Mouse (Mus musculus) granulocyte monocyte progenitor cell, adult 5-6 weeks (primary cell): ENCODE data around the gene Dctn3. TPM values are rescaled to one million over a fixed set of nuclear protein-coding genes. Genes with fewer than 3 reads are reported as not detected.
A peak's percentile ranks its signal among the peaks of the same experiment; 100 is the strongest.
"Not testable (repeated sequence)": the region's sequence is repeated elsewhere in the genome, so short reads cannot be mapped to it uniquely, and the experiment has no call there.

Experiments used
- ATAC-seq: replicated peaks from 2 replicates; pipeline ENCODE4 v1.8.0; 2016; ENCODE audit warnings: mild to moderate bottlenecking, moderate TSS enrichment, inconsistent platforms; ENCODE audit not compliant: poor library complexity, severe bottlenecking
- total RNA-seq, 2 experiments: library from RNA; stranded (forward) in 1 of 2; stranded (reverse) in 1 of 2; fragments of 200-712, 200-1000 nt in 1 of 2; fragments of >200 nt in 1 of 2; fragmentation: Nextera tagmentation in 1 of 2; gene quantifications; 2 replicates each; pipeline ENCODE4 v1.2.3; 2014 to 2017

Dctn3 gene
- total RNA-seq (2014; fragmentation: Nextera tagmentation), result 56.6 and 61.4 TPM in 2 replicates
- total RNA-seq (2017), result 45.6 and 72.8 TPM in 2 replicates

DNA sequence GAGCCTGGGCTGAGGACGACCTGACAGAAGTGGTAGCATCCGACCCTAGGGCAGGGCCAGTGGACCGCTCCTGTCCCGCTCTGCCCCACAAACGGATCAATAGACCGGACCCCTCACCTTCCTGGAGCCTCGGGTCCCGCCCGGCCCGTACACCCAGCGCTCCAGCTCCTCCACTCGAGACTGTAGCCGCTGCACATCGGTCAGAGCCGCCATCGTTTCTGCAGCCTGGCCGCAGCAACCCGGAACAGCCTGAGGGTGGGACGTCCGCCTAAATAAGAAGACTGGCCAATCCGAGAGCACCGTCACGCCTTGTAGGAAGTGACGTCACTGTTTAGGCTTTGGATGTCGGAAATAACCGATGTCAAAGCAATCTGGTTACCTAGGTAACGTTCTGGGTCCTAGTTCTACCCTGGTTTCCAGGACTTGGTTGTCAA is at the start of gene Dctn3:
Gene Dctn3, minus strand, starts transcription at position 253 of the 434 bp plus-strand sequence.
- peak; percentile 98 for ATAC-seq

DNA sequence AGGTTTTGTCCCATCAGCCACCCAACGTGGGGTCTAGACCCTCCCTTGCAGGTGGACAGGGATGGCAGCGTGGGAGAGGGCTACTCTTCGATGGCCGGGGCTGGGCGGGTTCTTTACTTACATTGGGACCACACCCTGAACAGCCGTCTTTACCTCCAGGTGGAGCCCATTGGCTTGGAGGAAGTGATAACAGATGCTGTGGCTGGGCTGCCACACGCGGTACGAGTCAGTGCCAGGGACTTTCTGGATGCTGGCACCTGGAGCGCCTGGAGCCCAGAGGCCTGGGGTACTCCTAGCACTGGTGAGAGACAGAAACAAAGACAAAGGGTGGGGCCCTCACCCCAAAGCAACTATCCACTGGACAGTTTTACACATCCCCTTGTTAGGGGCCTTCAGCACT is 44.3 kb upstream of the Dctn3 start:
- not testable (repeated sequence) for ATAC-seq

DNA sequence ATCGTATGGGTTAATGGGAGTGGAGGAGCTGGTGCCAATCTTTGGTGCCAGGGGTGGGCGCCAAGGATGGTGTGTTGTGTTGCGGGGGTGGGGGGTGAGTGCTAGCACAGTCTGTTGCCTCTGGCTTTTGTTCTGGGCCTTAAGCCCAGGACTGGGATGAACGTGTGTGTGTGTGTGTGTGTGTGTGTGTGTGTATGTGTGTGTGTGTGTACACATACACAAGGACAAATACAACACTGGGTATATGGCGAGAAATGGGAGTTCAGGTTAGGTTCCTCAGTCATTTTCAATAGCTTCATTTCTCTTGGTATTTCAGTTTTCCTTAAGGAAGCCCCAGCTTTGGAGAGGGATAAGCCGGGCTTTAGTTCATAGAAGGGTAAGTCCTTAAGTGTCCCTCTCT is 40.2 kb upstream of the Dctn3 start:
- ATAC-seq, result not testable (repeated sequence)

DNA sequence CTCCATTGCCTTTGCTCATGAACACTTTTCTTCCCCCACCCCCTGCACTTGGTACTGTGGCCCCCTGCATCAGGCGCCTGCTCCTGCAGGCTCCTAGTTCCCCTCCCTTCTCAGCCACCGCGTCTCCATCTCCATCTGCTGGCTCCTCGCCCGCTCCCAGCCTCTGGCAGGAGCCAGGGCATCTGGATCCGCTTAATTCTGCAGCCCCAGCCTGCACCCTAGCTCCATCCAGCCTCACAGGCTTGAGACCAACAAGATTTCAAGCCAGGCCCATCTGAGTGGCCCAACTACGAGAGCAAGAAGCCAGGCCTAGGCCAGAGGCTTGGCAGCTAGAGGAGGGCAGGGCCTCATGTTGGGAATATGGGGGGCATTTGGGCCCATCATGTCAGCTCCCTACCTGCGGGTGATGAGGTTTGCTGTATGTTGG is 39.7 kb upstream of the Dctn3 start:
- not testable (repeated sequence) for ATAC-seq

DNA sequence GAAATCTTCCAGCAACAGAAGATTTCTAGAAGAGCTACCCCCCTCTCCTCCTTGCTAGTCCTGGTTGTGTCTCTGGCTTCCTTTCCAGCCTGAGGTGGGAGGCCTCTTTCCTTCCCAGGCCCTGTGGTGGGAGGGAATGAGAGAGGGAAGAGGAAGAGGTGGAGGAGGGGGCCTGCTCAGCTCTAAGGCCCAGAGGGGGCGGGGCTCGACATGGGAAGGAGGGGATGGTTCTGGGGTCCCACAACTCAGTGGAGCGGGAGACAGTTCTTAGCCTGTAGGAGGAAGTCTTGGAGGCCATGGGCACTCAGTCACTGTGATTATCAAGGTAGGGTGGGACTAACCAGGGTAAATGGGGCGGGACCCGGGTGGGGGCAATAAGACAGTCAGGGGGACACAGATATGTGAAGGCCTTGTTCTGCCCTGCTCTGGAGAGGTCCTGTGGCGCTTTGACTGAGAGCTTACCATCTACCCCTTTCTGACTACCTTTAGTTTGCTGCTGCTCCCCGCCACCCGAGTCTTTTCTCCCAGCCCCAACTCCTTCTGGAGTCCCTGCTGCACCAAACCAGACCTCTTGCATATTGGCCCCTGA is 39.2 kb upstream of the Dctn3 start:
- ATAC-seq, result no peak

DNA sequence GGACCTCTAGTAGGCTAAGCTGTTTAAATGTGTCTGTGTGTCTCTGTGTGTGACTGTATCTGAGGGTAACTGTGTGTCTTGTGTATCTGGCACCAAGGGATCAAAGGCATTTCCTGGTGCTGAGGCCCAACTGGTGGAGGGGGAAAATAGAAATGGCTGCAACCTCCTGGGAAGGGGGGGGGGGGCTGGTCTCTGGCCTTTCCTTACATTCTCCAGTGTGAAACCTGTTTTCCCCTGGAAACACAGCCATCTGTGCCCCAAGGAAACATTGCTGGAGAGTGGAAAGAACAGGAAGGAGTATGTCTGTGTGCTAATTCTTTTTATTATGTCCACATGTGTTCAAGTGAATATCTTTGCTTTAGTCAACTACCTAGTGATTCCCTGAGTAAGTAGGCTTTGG is 38.7 kb upstream of the Dctn3 start:
- ATAC-seq, result no peak

DNA sequence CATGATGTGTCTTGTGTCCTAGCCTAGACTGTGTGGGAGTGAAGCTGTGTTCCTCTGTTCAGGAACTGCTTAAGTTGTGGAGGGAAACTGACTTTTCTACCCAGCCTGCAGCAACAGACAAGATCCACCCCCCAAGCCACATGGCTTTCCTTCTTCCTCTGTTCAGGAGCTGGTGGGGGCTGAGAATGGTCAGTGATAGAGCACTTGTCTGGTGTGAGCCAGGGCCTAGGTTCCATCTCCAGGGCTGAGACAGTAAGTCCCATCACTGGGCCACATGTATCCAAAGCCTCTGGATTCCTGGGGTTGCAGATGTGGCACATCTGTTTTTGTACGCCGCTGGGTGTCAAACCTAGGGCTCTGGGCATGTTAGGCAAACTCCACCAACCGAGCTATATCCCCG is 37.9 kb upstream of the Dctn3 start:
- no peak for ATAC-seq

DNA sequence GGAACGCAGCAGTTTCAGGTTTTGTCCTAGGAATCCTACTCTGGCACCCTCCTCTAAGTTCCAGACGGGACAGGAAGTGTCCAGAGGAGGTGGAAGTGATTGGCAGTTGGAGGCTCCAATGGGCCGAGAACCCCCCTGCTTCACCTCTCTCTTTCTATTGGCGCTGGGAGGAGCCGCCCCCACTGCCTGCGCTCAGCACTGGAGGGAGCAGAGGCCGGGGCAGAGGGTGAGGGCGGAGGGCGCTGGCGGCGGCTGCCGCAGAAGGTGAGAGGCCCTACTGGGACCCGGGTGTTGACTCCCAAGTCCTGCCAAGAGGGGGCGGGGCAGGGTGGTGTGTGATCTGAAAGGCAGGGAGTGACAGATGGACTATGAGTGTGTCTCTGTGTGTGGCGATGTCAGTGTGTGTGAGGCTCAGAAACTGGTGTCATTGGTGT is 37.3 kb upstream of the Dctn3 start:
- peak; percentile 77 for ATAC-seq

DNA sequence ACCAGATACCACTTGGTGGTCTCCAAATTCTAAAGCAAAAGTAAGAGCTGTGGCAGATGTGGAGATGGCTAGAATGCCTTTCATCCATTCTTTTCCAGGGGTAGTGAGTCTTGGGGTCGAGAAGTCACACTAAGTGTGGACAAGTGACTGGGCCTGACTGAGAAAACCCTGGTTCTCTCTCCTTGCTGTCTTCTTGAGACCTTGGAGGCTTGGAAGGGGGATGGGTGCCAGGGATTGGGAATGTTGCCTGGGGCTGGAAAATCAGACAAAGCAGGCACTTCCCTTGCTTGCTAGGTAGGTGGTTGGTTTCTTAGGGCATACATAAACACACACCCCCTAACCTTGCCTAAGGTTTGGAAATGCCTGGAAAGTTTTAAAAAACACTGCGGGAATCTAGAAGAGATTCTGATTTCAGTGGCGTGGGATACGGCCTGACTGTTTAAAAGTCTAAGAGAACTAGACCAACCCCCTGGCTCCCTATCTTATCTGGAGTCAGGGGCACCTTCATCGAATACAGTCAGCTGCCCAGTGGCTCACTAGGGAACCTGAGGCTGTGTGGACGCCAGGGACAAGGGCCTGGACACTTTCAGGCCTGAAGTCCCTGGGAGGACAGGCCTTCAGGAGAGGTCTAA is 36.8 kb upstream of the Dctn3 start:
- no peak for ATAC-seq

DNA sequence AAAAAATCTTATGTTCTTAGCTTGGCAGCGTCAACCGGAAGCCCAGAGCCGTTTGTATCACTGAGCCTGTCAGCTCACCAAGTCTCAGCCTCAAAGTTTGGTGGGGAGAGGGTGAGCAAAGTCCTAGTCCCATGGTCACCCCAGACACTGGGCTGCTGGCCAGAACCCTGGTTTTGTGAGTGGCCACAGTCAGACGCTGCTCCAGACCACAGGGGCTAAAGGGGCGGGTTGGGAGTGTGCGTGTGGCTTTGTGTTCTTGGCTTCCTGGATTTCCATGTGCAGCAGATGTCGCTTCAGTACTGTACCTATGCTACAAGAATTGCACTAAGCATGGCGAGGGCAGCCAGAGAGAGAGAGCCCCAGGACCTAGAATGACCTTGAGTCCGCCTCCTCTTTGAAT is 36.2 kb upstream of the Dctn3 start:
- ATAC-seq, result no peak

DNA sequence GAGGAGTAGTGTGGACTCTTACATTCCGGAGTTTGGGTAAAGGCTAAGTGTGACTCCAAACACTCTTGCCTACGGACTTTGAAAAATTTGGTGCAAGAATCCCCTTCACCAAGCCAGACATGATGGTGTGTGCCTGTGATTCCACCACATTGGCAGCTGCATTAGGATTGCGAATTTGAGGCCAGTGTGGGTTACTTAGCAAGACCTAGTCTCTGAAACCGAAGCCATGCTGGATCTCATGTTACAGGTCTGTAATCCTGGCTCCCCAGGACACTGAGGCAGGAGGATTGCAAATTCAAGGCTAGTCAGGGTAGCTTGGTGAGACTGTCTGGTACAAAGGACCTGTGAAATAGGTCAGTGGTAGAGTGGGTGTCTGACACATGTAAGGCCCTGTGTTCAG is 35.7 kb upstream of the Dctn3 start:
- no peak for ATAC-seq

DNA sequence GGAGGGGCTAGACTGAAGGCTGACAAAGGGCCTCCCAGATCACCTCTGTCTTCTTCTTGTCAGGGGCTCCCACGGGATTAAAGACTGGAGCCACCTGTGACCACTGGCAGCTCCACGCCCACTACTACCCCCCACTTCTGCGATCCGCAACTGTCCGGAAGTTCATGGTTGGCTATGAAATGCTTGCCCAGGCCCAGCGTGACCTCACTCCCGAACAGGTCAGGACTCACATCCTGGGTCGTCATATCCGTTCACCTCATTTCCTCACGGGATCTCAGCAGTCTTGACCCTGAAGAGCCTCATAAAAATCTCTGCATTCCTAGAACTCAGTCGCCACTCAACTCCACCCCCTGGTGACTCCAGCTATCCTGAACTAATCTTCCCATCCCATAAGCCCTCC is 35.1 kb upstream of the Dctn3 start:
- ATAC-seq, result no peak

DNA sequence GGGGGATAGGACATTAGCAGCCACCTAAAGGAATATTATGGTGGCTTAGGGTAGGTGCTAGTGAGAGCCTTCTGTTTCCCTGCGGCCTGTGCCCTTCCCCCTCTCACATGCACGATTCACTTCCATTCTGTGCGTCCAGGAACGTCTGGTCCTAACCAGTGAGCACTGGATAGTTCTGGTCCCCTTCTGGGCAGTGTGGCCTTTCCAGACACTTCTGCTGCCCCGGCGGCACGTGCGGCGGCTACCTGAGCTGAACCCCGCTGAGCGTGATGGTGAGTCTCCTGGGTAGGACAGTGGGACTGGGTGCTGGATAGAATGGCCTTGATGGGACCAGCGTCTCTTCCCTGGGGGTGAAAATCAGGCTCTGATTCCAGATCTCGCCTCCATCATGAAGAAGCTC is 34.4 kb upstream of the Dctn3 start:
- ATAC-seq, result no peak

DNA sequence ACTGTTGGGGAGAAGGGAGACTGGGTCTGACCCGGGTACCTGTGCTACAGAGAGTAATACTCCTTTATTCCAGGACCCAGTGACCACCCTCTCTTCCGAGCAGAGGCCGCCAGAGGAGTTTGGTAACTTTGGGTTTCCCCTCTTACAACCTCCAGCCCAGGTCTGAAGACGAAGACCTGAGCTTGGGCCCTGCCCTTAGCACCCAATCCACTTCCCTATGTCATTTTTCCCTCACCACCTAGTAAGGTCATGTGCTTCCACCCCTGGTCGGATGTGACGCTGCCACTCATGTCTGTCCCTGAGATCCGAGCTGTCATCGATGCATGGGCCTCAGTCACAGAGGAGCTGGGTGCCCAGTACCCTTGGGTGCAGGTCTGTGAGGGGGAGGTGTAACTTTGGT is 33.5 kb upstream of the Dctn3 start:
- no peak for ATAC-seq

DNA sequence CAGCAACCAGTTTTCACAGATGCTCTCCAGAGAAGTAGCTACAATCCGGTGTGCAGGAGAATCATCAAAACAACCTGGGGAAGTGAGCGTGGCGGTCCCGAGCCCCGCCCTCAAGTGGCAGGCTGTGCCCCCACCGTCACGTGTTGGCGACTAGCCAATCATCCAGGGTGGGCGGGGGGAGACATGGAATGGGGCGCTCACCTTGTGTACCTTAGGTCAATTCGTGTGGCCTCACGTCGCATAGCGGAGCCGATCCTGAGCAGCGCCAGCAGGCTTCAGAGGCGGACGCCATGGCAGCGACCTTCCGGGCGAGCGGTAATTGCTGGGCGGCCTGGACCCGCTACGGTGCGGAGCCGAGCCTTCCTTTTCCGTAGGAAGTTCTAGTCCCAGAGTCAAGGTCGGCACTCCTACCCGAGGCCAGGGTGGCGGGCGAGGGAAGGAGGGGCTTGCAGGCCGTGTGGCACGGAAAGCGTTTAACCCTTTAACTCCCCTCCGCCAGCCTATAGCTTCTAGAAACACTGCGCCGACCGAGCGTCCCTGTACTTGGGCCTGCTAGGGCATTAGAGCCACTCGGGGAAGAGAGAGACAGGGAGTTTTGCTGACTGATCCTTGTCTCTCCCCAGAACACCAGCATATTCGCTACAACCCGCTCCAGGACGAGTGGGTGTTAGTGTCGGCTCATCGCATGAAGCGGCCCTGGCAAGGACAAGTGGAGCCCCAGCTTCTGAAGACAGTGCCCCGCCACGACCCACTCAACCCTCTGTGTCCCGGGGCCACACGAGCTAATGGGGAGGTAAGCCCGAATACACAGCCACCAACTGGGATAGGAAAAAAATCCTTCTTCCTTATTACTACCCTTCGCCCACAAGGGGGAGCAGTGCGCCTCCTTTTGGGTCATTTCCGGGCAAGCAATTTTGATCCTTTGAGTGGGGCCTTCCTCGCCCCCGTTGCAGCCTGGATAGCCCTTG is 32.7 kb upstream of the Dctn3 start, which contains the start of gene Sigmar1:
Gene Sigmar1, minus strand, starts transcription at position 820 of the 968 bp plus-strand sequence.
- ATAC-seq, result peak; percentile 72

DNA sequence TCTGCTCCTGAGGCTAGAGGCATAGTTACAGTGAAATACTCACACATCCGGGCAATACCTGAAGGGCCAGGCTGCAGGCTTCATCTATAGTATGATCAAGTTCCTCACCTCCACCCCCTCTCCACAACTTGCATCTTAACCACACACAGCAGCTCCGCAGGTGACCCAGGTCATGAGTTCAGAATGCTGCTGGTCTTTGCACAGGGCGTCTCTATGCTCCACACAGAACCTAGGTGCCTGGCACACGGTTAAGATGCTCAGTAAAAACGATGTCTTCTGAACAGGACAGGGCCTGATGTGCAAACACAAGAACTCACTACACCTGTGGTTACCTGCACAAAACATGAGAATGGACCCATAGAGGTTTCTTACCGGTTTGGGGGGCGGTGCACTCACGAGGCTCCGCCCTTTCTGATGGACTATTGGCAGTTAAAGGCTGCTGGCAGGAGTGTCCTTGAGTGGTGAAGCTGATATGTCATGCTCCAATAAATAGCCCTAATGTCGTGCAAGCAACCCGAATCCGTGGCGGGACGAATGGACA is 31.9 kb upstream of the Dctn3 start, which contains the start of gene Galt:
Gene Galt, plus strand, starts transcription at position 432 of the 541 bp plus-strand sequence.
- ATAC-seq, result peak; percentile 24

DNA sequence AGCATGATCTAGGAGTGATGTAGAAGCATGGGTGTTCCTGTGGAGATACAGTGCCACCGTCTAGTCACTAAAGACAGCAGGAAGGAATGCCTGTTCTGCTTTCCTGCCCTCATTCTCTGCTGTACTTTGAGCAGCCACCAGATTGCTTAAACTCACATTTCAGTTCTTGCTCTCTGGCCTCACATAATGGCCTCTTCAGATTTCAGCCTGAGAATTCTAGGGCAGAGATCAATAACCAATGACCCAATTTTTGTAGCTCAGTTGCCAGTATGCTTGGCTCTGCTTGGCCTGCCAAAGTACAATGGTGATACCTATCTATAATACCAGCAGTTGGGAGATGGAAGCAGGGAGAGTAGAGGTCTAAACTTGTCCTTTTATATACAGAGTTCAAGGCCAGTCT is 22.1 kb upstream of the Dctn3 start:
- no peak for ATAC-seq

DNA sequence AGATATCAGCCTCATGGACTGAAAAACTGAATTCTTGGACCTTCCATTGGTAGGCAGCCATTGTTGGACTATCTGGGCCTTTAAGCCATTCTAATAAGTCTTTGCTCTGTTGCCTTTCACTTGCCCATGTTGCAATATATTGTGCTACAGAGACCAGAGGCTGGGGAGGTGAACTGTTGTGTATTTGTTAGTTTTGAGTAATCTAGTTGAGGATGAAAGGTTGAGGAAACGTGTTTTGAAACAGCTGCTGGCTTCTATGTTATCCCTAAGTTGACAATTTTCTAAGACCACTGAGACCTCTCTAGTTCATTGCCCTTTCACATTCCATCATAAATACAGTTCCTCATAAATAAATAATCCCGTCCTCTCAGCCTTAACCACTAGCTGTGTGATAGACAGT is 21.2 kb upstream of the Dctn3 start:
- ATAC-seq, result no peak

DNA sequence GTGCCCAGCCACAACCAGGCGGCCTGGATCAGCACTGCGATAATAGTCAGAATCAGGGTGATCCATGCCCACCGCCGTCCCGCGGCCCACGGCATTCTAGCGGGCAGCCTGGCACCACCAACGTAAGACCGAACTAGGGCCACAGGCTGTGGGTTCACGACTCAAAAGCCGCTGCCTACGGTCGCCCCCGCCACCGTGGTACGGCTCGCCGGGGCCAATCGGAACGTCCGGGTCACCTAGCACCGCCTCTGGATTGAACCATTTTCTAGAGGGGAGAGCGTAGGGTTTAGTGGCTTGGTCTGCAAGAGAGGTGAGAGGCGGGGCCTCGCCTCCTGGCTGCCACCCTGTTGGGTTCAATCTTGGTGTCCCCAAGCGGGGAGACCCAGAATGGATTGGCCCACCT is 18.2 kb upstream of the Dctn3 start:
- peak; percentile 84 for ATAC-seq

DNA sequence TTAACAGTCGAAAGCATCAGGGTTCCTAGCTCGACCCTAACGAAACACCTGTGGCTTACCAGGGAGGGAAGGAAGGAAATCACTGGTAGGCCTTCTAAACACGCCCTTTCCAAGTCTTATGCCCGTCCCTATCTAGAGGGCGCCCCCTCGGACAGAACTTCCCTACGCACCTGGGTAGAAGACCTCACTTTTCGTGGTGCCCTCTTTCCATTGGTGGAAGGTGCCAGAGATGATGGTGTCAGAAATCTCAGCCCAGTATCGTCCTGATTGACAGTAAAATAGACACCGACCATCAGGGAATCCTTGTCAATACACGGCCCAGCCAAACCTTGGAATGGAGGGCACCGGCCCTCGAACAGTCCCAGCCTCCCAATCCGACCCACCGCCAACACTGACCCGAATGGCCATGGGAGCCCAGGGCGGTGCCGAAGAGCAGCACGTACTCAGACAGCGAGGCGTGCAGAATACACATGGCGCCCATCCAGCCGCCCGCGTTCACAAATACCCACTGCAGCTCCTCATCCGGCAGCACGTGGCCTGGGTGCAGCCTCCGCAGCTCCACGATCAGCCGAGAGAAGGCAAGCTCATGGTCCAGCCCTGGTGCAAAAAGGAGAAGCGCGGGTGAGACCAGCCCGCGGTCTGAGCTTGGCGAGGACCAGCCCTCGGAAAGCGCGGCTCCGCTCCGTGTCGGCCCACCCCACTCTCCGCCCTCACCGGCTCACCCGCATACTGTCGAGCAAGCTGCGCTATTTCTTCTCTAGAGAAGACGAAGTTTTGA is 17.6 kb upstream of the Dctn3 start:
- ATAC-seq, result peak; percentile 70
